Mouse (Mus musculus): ENCODE measurements around the gene Prss43.

The Prss43 gene

GRCm38 (mm10) chr9:110836112-110836511 lies 9.6 kb downstream of the Prss43 start:
- no peak for DNase-seq (ENCODE audit: low read depth in 1 of 2, low spot score in 2 of 2)

- no peak for DNase-seq (ENCODE audit: low read depth in 1 of 2, low spot score in 2 of 2)
Observed at GRCm38 (mm10) chr9:110840905-110841304, 14.4 kb downstream of the Prss43 start.

GRCm38 (mm10) chr9:110841438-110841837 lies 14.9 kb downstream of the Prss43 start:
- no peak for DNase-seq (ENCODE audit: low read depth in 1 of 2, low spot score in 2 of 2)

- no peak for DNase-seq (ENCODE audit: low read depth in 1 of 2, low spot score in 2 of 2)
Observed at GRCm38 (mm10) chr9:110844206-110844605, 17.7 kb downstream of the Prss43 start, which contains the start of gene Prss46. Prss46 (plus strand) TSS chr9:110844506.

GRCm38 (mm10) chr9:110849162-110849561 lies 22.7 kb downstream of the Prss43 start:
- DNase-seq (ENCODE audit: low read depth in 1 of 2, low spot score in 2 of 2), result no peak

GRCm38 (mm10) chr9:110855903-110856302 lies 29.4 kb downstream of the Prss43 start:
- no peak for DNase-seq (ENCODE audit: low read depth in 1 of 2, low spot score in 2 of 2)

GRCm38 (mm10) chr9:110856920-110857319 lies 30.4 kb downstream of the Prss43 start:
- no peak for DNase-seq (ENCODE audit: low read depth in 1 of 2, low spot score in 2 of 2)

GRCm38 (mm10) chr9:110857781-110858472 lies 31.4 kb downstream of the Prss43 start, which contains the start of gene Prss50:
Prss50 (plus strand) TSS chr9:110857967.
- no peak for DNase-seq (ENCODE audit: low read depth in 1 of 2, low spot score in 2 of 2)

- DNase-seq (ENCODE audit: low read depth in 1 of 2, low spot score in 2 of 2), result no peak
Observed at GRCm38 (mm10) chr9:110858523-110858922, 32.0 kb downstream of the Prss43 start.

GRCm38 (mm10) chr9:110858967-110859596 lies 32.6 kb downstream of the Prss43 start:
- DNase-seq (ENCODE audit: low read depth in 1 of 2, low spot score in 2 of 2), result no peak

- no peak for DNase-seq (ENCODE audit: low read depth in 1 of 2, low spot score in 2 of 2)
Observed at GRCm38 (mm10) chr9:110871030-110871429, 44.5 kb downstream of the Prss43 start.

- no peak for DNase-seq (ENCODE audit: low read depth in 1 of 2, low spot score in 2 of 2)
Observed at GRCm38 (mm10) chr9:110873681-110874659, 47.5 kb downstream of the Prss43 start.

GRCm38 (mm10) chr9:110874660-110875191 lies 48.2 kb downstream of the Prss43 start:
- no peak for DNase-seq (ENCODE audit: low read depth in 1 of 2, low spot score in 2 of 2)

GRCm38 (mm10) chr9:110875288-110875695 lies 48.8 kb downstream of the Prss43 start:
- DNase-seq (ENCODE audit: low read depth in 1 of 2, low spot score in 2 of 2), result no peak

- no peak for DNase-seq (ENCODE audit: low read depth in 1 of 2, low spot score in 2 of 2)
Observed at GRCm38 (mm10) chr9:110877353-110877752, 50.9 kb downstream of the Prss43 start.

GRCm38 (mm10) chr9:110877888-110878287 lies 51.4 kb downstream of the Prss43 start:
- DNase-seq (ENCODE audit: low read depth in 1 of 2, low spot score in 2 of 2), result no peak

GRCm38 (mm10) chr9:110879191-110879920 lies 52.9 kb downstream of the Prss43 start, which contains the start of gene Als2cl:
Als2cl (plus strand) TSS chr9:110879870.
- DNase-seq (ENCODE audit: low read depth in 1 of 2, low spot score in 2 of 2), result no peak

GRCm38 (mm10) chr9:110879998-110880561 lies 53.6 kb downstream of the Prss43 start, which contains the start of gene Tmie:
Tmie (minus strand) TSS chr9:110880113.
- no peak for DNase-seq (ENCODE audit: low read depth in 1 of 2, low spot score in 2 of 2)

- DNase-seq (ENCODE audit: low read depth in 1 of 2, low spot score in 2 of 2), result no peak
Observed at GRCm38 (mm10) chr9:110880772-110881171, 54.3 kb downstream of the Prss43 start.
